Mouse (Mus musculus) liver, adult 2 months (tissue): ENCODE data around the gene Ndufs1. TPM values are rescaled to one million over a fixed set of nuclear protein-coding genes. Genes with fewer than 3 reads are reported as not detected.
"Not testable (repeated sequence)": the region's sequence is repeated elsewhere in the genome, so short reads cannot be mapped to it uniquely, and the experiment has no call there.

Source experiments
- DNase-seq: peaks from one replicate; pipeline ENCODE4 v3.0.0-alpha.2; 2011; ENCODE audit warnings: low read depth, low spot score; ENCODE audit errors: extremely low read depth
- H3K27ac ChIP-seq: fragments of 200-500 bp; replicated peaks from 2 replicates; pipeline ENCODE4 v1.5.1; 2012; ENCODE audit warnings: low read depth, mild to moderate bottlenecking, control low read depth, inconsistent platforms, low read length; ENCODE audit not compliant: insufficient read depth
- H3K27me3 ChIP-seq: fragments of 200-500 bp; 2 replicates; pipeline ENCODE4 v1.6.1; 2012; ENCODE audit warnings: mild to moderate bottlenecking, moderate library complexity, low read length, inconsistent platforms; ENCODE audit not compliant: control insufficient read depth, insufficient read depth
- H3K36me3 ChIP-seq: fragments of 200-500 bp; 2 replicates; pipeline ENCODE4 v1.6.1; 2012; ENCODE audit warnings: low read length, inconsistent platforms; ENCODE audit not compliant: control insufficient read depth, insufficient read depth
- H3K4me1 ChIP-seq: fragments of 200-500 bp; 2 replicates; pipeline ENCODE4 v1.6.1; 2011; ENCODE audit warnings: low read length; ENCODE audit not compliant: control insufficient read depth, insufficient read depth
- H3K4me3 ChIP-seq: fragments of 200-500 bp; 2 replicates; pipeline ENCODE4 v1.5.1; 2011; ENCODE audit warnings: low read depth, mild to moderate bottlenecking, control low read depth, low read length, moderate library complexity; ENCODE audit not compliant: insufficient read depth
- H3K79me2 ChIP-seq: fragments of 200-500 bp; 2 replicates; pipeline ENCODE4 v1.6.1; 2012; ENCODE audit warnings: inconsistent platforms, mild to moderate bottlenecking, low read length, moderate library complexity; ENCODE audit not compliant: control insufficient read depth, insufficient read depth
- H3K9ac ChIP-seq: fragments of 200-500 bp; 2 replicates; pipeline ENCODE4 v1.6.1; 2012; ENCODE audit warnings: low read depth, mild to moderate bottlenecking, control low read depth, inconsistent platforms, low read length
- CTCF ChIP-seq: fragments of 200-500 bp; IDR thresholded peaks from 2 replicates; pipeline ENCODE4 v1.5.1; 2011; ENCODE audit warnings: low read depth, low read length, control low read depth
- POLR2A ChIP-seq: fragments of 200-500 bp; IDR thresholded peaks from 2 replicates; pipeline ENCODE4 v1.6.1; 2011; ENCODE audit warnings: low read length, control low read depth; ENCODE audit not compliant: insufficient read depth; ENCODE audit errors: extremely low read depth
- WGBS: fragments of 180-500 bp; shearing (Covaris S2); methylation state at CpG from one replicate; pipeline ENCODE4 v1.1.7; 2018; 5-methylcytosine and 5-hydroxymethylcytosine counted together
- polyA plus RNA-seq: library from polyadenylated mRNA; depleted of rRNA; stranded (reverse); fragments of >200 nt; gene quantifications from 2 replicates; pipeline ENCODE4 v1.2.3, GENCODE M21; 2012
- total RNA-seq: library from RNA; depleted of rRNA; stranded (reverse); fragments of >200 nt; gene quantifications from 2 replicates; pipeline ENCODE4 v1.2.3, GENCODE M21; 2014

Gene Ndufs1
- total and polyA plus RNA-seq, 2 experiments = 47.5 to 182 TPM

DNA sequence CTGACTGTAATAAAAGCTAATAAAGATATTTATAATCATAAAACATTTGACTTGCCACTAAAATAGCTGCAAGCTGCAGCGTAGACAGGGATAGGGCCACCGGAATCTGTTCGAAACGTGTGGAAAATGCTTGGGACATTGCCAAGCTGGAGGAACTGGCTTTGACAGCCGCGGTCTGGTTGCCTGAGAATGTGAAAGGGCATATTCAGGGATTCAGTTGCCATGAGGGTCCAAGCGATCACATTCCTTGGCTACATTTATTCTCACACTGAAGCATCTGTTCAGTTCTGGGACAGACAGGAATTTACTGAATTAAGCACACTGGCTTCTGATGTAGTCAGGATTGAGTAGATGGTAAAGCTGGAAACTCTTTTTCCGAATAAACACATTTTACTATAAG, 14.2 kb upstream of the Ndufs1 start:
- Histone ChIP-seq H3K4me3 (no peak overlapping the region), H3K36me3 (no peaks in the 10 kb centered on the region), H3K27ac (no peak overlapping the region), H3K4me1 (peaks cover 2% of the 10 kb centered on the region; the same call in 1 of the 2 replicates), H3K9ac (no peak overlapping the region), H3K79me2 (no peaks in the 10 kb centered on the region), H3K27me3 (no peaks in the 10 kb centered on the region)
- no peak for DNase-seq
- no peak for TF ChIP-seq POLR2A
- no peak for TF ChIP-seq CTCF
- 85% methylated on average over 8 of the region's 8 CpGs for WGBS

DNA sequence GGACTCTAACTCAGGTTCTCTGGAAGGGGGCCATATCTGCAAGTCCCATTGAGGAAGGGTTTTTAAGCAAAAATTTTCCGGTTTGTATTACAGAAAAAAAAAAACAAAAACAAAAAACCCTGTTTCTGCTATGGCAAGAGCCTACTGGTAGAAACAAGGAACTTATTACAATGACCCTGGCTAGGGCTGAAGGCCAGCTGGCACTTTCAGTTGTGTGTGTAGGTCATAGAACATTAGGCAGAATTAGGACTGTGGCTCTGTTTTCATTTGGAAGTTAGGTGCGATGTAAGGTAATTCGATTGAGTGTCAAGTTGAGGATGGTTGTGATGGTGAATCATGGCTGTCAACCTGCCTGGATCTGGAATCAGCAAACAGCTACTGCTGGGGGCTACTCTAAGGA, 11.9 kb upstream of the Ndufs1 start:
- TF ChIP-seq POLR2A = no peak
- TF ChIP-seq CTCF = no peak
- Histone ChIP-seq H3K27me3 (no peaks in the 10 kb centered on the region), H3K9ac (no peak overlapping the region), H3K4me1 (peaks cover 2% of the 10 kb centered on the region; the same call in 1 of the 2 replicates), H3K79me2 (no peaks in the 10 kb centered on the region), H3K36me3 (no peaks in the 10 kb centered on the region), H3K4me3 (no peak overlapping the region), H3K27ac (no peak overlapping the region)
- DNase-seq = peak; percentile 61
- WGBS = 53% methylated on average over 3 of the region's 3 CpGs

DNA sequence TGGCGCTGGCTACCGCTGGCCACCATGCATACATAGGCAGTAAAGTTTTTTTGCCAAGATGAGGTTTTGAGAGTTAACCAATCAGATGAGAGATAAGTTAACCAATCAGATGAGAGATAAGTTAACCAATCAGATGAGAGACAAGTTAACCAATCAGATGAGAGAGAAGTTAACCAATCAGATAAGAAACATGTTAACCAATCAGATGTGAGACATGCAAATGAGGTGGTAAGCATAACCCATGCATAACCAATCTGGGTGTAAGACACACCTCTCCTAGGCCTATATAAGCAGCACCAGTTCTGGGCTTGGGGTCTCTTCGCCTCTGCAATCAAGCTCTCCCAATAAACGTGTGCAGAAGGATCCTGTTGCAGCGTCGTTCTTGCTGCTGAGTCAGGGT, 8.8 kb upstream of the Ndufs1 start:
- 95% methylated on average over 6 of the region's 6 CpGs for WGBS

DNA sequence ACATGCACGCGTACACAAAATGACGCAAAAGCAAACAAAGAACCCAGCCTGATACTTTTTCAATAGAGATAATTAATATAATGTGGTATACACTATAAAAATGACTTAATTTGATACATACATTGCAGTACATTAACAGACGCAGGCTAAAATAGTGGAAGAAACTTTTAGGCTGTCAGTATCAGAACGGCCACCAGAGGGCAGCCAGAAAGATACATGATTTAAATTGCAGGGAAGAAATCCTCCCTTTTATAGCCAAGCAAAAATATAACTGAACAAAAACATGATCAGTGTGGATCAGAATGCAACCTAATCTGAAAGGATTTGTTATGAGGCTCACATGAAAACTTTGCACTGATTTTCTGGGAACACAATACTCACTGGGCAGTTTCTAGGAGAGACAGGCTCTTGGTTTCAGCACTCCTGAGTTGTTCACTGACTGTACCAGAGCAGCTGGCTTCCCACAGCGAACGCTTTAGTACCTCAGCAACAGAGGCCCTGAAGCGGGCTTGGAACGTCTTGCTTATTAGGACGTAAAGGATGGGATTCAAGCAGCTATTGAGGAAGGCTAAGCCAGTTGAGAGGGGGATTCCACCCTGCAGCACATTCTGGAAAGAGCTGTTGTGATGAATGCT, 6.1 kb upstream of the Ndufs1 start:
- DNase-seq = no peak
- no peaks in the 10 kb centered on the region for H3K79me2 ChIP-seq
- WGBS = 59% methylated on average over 10 of the region's 10 CpGs
- H3K4me1 ChIP-seq = peaks cover 3% of the 10 kb centered on the region; the same call in 1 of the 2 replicates
- peaks cover 14% of the 10 kb centered on the region for H3K36me3 ChIP-seq
- no peak overlapping the region for H3K4me3 ChIP-seq
- TF ChIP-seq POLR2A (no peak), CTCF (no peak)
- H3K27ac ChIP-seq = no peak overlapping the region
- no peaks in the 10 kb centered on the region for H3K27me3 ChIP-seq
- no peak overlapping the region for H3K9ac ChIP-seq

More for the DNA sequence above, 8.8 kb upstream of the Ndufs1 start:
- H3K27me3 ChIP-seq, H3K27ac ChIP-seq, H3K9ac ChIP-seq, DNase-seq, H3K36me3 ChIP-seq, H3K4me1 ChIP-seq, H3K79me2 ChIP-seq, H3K4me3 ChIP-seq: not testable (repeated sequence)

DNA sequence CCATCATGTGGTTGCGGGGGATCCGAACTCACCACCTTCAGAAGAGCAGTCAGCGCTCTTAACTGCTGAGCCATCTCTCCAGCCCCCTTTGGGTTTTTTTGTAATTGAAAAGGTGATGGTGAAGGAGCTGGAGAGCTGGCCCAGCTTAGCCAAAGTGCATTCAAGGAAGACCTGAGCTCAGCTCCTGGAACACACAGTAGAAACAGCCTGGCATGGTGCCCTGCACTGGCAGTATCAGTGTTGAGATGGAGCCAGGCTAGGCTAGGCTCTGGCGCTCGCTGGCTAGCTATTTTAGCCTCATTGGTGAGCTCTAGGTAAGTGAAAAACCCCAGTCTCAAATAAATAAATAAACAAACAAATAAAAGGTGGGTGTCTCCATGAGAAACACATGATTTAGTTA, 5.6 kb upstream of the Ndufs1 start:
- TF ChIP-seq CTCF (no peak), POLR2A (no peak)
- DNase-seq = peak; percentile 77
- WGBS = 60% methylated on average over 5 of the region's 5 CpGs

DNA sequence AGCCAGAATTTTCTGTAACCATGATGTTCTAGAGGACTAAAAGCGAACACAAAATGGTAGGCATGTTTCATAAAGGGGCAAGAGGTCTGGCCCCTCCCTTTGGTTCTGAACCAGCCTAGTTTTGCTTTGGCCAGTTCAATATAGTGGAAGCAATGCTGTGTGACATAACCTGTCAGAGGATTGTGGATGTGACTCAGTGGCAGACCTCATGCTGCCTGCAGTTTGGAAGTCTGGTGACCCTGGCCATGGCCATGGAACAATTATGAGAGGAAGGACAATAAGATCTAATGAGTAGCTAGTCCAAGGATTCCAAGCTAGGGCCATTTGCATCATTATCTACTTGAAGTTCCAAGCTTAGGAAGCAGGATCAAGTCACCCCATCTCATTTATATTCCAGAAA, 4.8 kb upstream of the Ndufs1 start:
- no peak for DNase-seq
- 96% methylated on average over 1 of the region's 1 CpGs for WGBS
- Histone ChIP-seq H3K36me3 (peaks cover 14% of the 10 kb centered on the region), H3K4me1 (peaks cover 5% of the 10 kb centered on the region; the same call in 1 of the 2 replicates), H3K79me2 (peaks cover 7% of the 10 kb centered on the region; the same call in 1 of the 2 replicates), H3K27ac (no peak overlapping the region), H3K4me3 (no peak overlapping the region), H3K9ac (no peak overlapping the region), H3K27me3 (no peaks in the 10 kb centered on the region)
- TF ChIP-seq CTCF (no peak), POLR2A (no peak)

More for the DNA sequence above, 5.6 kb upstream of the Ndufs1 start:
- peaks cover 14% of the 10 kb centered on the region for H3K36me3 ChIP-seq
- peaks cover 5% of the 10 kb centered on the region; the same call in 1 of the 2 replicates for H3K4me1 ChIP-seq
- no peak overlapping the region for H3K9ac ChIP-seq
- H3K27me3 ChIP-seq = no peaks in the 10 kb centered on the region
- no peak overlapping the region for H3K4me3 ChIP-seq
- peaks cover 5% of the 10 kb centered on the region; the same call in 1 of the 2 replicates for H3K79me2 ChIP-seq
- no peak overlapping the region for H3K27ac ChIP-seq
